9 mouse cellular contexts compared by ENCODE assay signal in the genomic region with DNA sequence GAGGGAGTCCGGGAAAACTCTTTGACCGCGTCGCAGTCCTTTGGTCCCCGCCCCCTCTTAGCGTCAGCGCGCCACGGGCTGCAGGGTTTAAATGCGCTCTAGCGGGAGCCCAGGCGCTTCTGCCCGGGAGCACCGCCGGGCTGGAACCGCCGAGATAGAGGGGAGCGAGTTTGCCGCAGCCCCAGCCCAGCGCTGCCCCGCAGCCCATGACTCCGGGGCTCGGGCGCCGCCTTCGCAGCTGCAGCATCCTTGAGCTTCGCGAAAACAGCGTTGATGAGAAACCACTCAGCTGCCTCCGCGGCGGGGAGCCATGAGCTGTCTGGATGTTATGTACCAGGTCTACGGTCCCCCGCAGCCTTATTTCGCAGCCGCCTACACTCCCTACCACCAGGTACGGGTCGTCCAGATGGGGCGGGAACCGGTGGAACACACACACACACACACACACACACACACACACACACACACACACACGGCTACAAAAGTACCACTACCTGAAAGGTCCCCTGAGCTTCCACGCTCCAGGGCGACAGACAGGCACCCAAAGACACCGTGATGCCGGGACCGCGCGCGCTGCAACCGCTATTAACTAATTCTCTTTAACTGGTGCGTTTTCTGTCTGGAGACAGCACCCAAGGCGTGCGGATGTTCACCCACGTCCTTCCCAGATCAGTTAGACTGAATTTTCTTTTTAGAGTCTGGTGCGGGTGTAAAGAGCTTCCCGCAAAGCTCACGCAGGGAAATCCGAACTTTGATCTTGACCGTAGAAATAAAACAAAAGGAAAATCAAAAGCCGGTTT. TPM values are rescaled to one million over a fixed set of nuclear protein-coding genes. Genes with fewer than 3 reads are reported as not detected.
A peak's percentile ranks its signal among the peaks of the same experiment; 100 is the strongest.
DNase-seq lines count a peak whose midpoint lies in the region; ATAC-seq and TF ChIP-seq lines count a peak whose summit lies in the region.
"Had no signal": no experiment of that assay in that cellular context is flagged by ENCODE, and none has a peak within 500 bp of the region (broad histone marks: within the 10 kb centered on the region; RNA-seq: fewer than 3 reads in every experiment).

TSS of gene Vgll2 (plus strand) at position 90 of the 800 bp plus-strand sequence.

- peak; percentile 52; the same call in 1 of the 2 replicates for ATAC-seq in heart, embryonic 11.5 days (replicated peaks; ENCODE audit: insufficient number of reproducible peaks, low FRiP score, low TSS enrichment)

- WGBS in heart, embryonic 11.5 days (ENCODE audit: insufficient replicate concordance) = under 1% methylated on average over 47 of the region's 60 CpGs

- H3K27ac ChIP-seq in heart, embryonic 11.5 days (ENCODE audit: low read depth, low read length) = no peak within 1 kb of the TSS

- no peak for TF ChIP-seq CTCF in brain, embryonic 14.5 days (IDR thresholded peaks at IDR 0.05; ENCODE audit: borderline replicate concordance, extremely low read depth, insufficient read depth, insufficient read length)

- H3K4me1 ChIP-seq in heart, embryonic 11.5 days (ENCODE audit: control insufficient read depth, insufficient read depth, low read length) = peaks cover 2% of the 10 kb centered on the region; the same call in 1 of the 2 replicates

- no peak for DNase-seq in heart, adult 11 months
- DNase-seq in brain, embryonic 14.5 days (ENCODE audit: low read depth) = peak; percentile 80
- peak; percentile 57 for DNase-seq in gastrocnemius, postnatal 25 days
- peak; percentile 52 to 58 for DNase-seq in kidney, postnatal 4 days
- DNase-seq in lung, postnatal 36 days = peak; percentile 6
- peak; percentile 42 for DNase-seq in right cerebral cortex, postnatal 4 days
- DNase-seq in natural killer cell, adult 2 months (ENCODE audit: low spot score in 2 of 2) = no peak

- no peaks in the 10 kb centered on the region for H3K9me3 ChIP-seq in heart, embryonic 11.5 days (replicated peaks; ENCODE audit: control insufficient read depth, low read length)
- H3K9me3 ChIP-seq: G1E had no signal

- H3K36me3 ChIP-seq in heart, embryonic 11.5 days (ENCODE audit: control insufficient read depth, insufficient read depth, low read length) = no peaks in the 10 kb centered on the region
- H3K36me3 ChIP-seq: G1E had no signal

- peak within 1 kb of the TSS; percentile 90 for H3K4me2 ChIP-seq in heart, embryonic 11.5 days

- peaks cover 74% of the 10 kb centered on the region for H3K27me3 ChIP-seq in heart, embryonic 11.5 days (ENCODE audit: control insufficient read depth, insufficient read depth, low read length)

- peak within 1 kb of the TSS; percentile 53 for H3K4me3 ChIP-seq in heart, embryonic 11.5 days (ENCODE audit: low read depth, low read length)

- TF ChIP-seq POLR2A in brain, embryonic 14.5 days (IDR thresholded peaks at IDR 0.05; ENCODE audit: borderline replicate concordance, extremely low read depth, insufficient read depth, insufficient read length, poor library complexity, severe bottlenecking) = no peak

- H3K9ac ChIP-seq in heart, embryonic 11.5 days (ENCODE audit: low read depth, low read length) = no peak within 1 kb of the TSS

RNA-seq across cellular contexts. Expression of gene Vgll2, which starts in this region (rescaled TPM):
- 0.43 and 0.61 TPM in 2 replicates for polyA plus RNA-seq in heart, embryonic 11.5 days (2014; fragmentation: Nextera tagmentation; extraction: Ambion mirVana)
- polyA plus RNA-seq in brain, embryonic 14.5 days (2012; rRNA removed) = 1.8 and 4.6 TPM in 2 replicates
- 100 to 1,000 TPM in 1 of 2 experiments, 10 to 100 TPM in 1; 69.8 to 119 TPM for total RNA-seq in gastrocnemius, postnatal 25 days (2021)
- total RNA-seq: G1E had no signal
- polyA plus RNA-seq: G1E had no signal

Comparison
In these comparisons a context has a peak if more than half of its experiments do, and no peak if none do; other contexts are left out.
1. Peak in ATAC-seq, H3K4me3 ChIP-seq and H3K4me2 ChIP-seq in heart, embryonic 11.5 days; RNA of the gene not detected or under 1 TPM.
2. DNase-seq: peak in brain, embryonic 14.5 days (single experiment), gastrocnemius, postnatal 25 days (single experiment), kidney, postnatal 4 days (2 of 2), lung, postnatal 36 days (single experiment) and right cerebral cortex, postnatal 4 days (single experiment); none in heart, adult 11 months (single experiment) and natural killer cell, adult 2 months (0 of 2).